Mouse (Mus musculus) B cell, adult 2 months (primary cell): Measurements from ENCODE around the gene Rhox2f.
"Not testable (repeated sequence)": the region's sequence is repeated elsewhere in the genome, so short reads cannot be mapped to it uniquely, and the experiment has no call there.

Experiments
- DNase-seq, 2 experiments: peaks; one replicate each; pipeline ENCODE4 v3.0.0; 2022

The Rhox2f gene

DNA sequence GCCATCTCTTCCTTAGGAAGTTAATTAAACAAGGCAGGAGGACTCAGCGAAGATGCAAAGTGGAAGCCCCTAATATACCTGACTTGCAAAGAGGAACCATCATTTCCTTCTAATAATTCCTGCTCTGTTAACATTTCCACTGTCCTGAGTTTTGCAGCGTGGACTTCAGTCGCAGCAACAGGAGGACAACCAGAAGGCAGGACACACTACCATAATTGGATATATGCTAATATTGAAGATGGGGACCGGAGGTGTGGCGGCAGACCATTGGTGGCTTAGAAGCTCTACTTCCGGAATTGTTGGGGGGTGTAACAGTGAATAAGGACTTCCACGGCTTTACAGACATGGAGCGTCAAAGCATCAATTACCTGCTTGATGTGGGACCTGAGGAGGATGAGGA, at the start of gene Rhox2f:
Rhox2f (plus strand) TSS at position 301 of the 400 bp plus-strand sequence.
- DNase-seq, result not testable (repeated sequence)

DNA sequence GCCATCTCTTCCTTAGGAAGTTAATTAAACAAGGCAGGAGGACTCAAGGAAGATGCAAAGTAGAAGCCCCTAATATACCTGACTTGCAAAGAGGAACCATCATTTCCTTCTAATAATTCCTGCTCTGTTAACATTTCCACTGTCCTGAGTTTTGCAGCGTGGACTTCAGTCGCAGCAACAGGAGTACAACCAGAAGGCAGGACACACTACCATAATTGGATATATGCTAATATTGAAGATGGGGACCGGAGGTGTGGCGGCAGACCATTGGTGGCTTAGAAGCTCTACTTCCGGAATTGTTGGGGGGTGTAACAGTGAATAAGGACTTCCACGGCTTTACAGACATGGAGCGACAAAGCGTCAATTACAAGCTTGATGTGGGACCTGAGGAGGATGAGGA, 41.1 kb upstream of the Rhox2f start, which contains the start of gene Rhox2e:
Rhox2e (plus strand) TSS at position 301 of the 400 bp plus-strand sequence.
- DNase-seq, result not testable (repeated sequence)

DNA sequence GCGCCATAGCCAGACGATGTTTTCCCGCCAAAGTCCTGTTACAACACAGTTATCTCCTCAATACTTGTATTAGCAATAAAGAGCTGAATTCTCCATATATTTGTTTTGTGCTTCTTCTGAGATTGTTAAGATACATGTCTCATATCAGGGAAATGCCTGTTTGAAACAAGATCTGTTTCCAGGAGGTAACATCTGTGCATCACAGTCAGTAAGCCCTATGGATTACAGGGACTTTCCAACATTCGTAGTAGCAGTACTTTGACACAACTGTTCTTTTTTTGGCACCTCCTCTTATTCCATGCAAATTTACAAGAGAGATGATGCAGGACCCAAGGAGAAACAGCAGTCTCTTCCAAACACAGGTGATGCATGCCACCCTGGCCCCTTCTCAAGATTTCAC, 29.5 kb upstream of the Rhox2f start, which contains the start of gene Rhox3e:
Rhox3e (plus strand) TSS at position 301 of the 400 bp plus-strand sequence.
- not testable (repeated sequence) for DNase-seq

DNA sequence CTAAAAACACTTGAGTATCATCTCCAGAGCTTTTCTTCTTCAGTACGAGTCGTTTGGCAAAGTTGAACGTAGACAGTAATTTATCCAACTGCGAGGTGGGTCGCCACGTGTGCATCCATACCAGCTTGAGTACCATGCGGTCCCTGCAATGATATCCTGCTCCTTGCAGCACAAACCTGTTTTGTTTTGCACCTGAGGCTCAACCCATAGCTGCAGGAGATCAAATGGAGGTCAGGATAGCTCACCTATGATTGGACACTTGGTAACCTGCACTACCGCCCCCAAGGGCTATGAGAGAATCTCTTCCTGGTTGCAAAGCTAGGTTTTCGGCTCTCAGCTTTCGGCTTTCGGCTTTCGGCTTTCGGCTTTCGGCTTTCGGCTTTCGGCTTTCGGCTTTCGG, 14.1 kb upstream of the Rhox2f start, which contains the start of gene Rhox4e:
Rhox4e (plus strand) TSS at position 301 of the 400 bp plus-strand sequence.
- not testable (repeated sequence) for DNase-seq

DNA sequence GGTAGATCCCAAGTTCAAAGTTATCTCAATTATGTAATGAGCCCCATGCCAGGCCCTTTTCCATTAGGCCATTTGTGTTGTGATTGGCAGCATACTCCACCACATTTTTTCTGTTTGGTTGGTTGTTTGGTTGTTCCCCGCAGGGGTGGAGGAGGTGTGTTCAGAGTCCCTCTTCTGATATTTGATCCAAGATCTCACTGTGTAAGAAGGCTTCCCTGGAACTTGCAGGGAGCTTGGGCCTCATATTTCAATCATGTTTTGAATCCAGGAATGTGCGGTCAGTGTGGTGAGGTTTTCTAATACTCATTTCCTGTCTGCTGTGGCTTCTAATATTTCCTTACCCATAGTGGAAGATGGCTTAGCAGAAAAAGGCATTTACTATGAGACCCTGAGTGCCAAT, 1.4 kb downstream of the Rhox2f start:
- DNase-seq, result not testable (repeated sequence)

DNA sequence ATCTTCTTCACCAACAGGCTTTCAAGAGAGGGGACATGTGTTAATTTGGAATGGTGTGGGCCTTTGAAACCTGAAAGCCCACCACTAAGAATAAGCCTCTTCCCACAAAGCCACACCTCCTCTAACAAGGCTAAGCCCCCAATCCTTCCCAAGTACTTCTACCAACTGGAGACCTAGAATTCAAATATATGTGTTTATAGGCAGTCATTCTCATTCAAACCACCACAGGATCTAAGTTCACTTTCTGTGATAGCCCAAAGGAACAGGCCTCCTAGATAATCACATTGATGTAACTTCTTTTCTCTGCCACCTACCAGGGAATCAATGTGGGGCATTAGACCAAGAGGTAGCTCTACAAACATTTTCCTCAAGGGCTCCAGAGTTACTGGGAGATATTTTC, 9.5 kb downstream of the Rhox2f start, which contains the start of gene Rhox3f:
Rhox3f (plus strand) TSS at position 301 of the 400 bp plus-strand sequence.
- not testable (repeated sequence) for DNase-seq

DNA sequence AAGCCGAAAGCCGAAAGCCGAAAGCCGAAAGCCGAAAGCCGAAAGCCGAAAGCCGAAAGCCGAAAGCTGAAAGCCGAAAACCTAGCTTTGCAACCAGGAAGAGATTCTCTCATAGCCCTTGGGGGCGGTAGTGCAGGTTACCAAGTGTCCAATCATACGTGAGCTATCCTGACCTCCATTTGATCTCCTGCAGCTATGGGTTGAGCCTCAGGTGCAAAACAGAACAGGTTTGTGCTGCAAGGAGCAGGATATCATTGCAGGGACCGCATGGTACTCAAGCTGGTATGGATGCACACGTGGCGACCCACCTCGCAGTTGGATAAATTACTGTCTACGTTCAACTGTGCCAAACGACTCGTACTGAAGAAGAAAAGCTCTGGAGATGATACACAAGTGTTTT, 36.4 kb downstream of the Rhox2f start, which contains the start of gene Rhox4f:
Rhox4f (minus strand) TSS at position 101 of the 400 bp plus-strand sequence.
- DNase-seq, result not testable (repeated sequence)
